15 mouse cellular contexts compared by ENCODE assay signal in the genomic region with DNA sequence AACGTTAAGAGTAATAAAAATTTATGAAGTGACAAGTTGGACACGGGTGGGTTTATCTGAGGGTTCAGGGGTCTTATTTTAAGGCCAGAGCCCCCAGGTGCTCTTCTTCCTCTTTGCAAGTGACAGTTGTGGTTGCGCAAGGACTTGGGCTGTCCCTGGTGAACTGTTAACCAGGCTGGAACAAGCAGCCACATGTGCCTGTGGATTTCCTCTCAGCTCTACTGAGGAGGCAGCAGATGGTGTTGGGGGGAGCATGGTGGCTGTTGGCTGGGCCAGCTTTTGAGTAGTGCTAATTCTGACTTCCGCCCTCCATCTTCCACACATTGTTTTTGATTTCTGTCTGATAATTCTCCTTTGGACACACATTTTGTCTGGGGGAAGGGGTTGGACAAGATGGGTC.
DNase-seq lines count a peak whose midpoint lies in the region; ATAC-seq lines count a peak whose summit lies in the region.
"Had no signal": no experiment of that assay in that cellular context is flagged by ENCODE, and none has a peak within 500 bp of the region (broad histone marks: within the 10 kb centered on the region; RNA-seq: fewer than 3 reads in every experiment).

No protein-coding gene starts in this region.

- no peak overlapping the region for H3K4me3 ChIP-seq in heart, embryonic 16.5 days (ENCODE audit: low read length)
- no peak overlapping the region for H3K4me3 ChIP-seq in heart, embryonic 10.5 days
- H3K4me3 ChIP-seq: erythroblast, embryonic 14.5 days; hindbrain, embryonic 10.5 days; layer of hippocampus, adult 2 months; limb, embryonic 13.5 days had no signal

- no peak overlapping the region for H3K27ac ChIP-seq in heart, embryonic 16.5 days (ENCODE audit: low read length)
- no peak overlapping the region for H3K27ac ChIP-seq in heart, embryonic 10.5 days
- H3K27ac ChIP-seq: hindbrain, embryonic 10.5 days; layer of hippocampus, adult 2 months; limb, embryonic 13.5 days had no signal

- DNase-seq in heart, embryonic 10.5 days (ENCODE audit: low spot score), result no peak
- DNase-seq in MEL-GATA-1-ER (ENCODE audit: extremely low read depth, low read depth), result peak; percentile 8
- DNase-seq in thymus, postnatal 10 days (ENCODE audit: low spot score in 2 of 2), result peak; percentile 58 to 73
- DNase-seq in urinary bladder, postnatal 4 days (ENCODE audit: low spot score in 2 of 2), result no peak
- no peak for DNase-seq in cerebellum, postnatal 4 days (ENCODE audit: low spot score in 2 of 2)
- no peak for DNase-seq in adrenal gland, postnatal 14 days
- DNase-seq: cerebellum, postnatal 36 days; gastrocnemius, postnatal 14 days; kidney, adult 11 months had no signal

- 76% methylated on average over 4 of the region's 4 CpGs for WGBS in heart, embryonic 16.5 days
- WGBS in heart, embryonic 10.5 days, result 88% methylated on average over 4 of the region's 4 CpGs

- no peaks in the 10 kb centered on the region for H3K36me3 ChIP-seq in heart, embryonic 16.5 days (ENCODE audit: control insufficient read depth, insufficient read depth)
- H3K36me3 ChIP-seq in heart, embryonic 10.5 days, result no peaks in the 10 kb centered on the region
- H3K36me3 ChIP-seq: hindbrain, embryonic 10.5 days; limb, embryonic 13.5 days had no signal

- H3K9ac ChIP-seq in heart, embryonic 16.5 days (ENCODE audit: low read length), result no peak overlapping the region
- H3K9ac ChIP-seq: limb, embryonic 13.5 days had no signal

- H3K4me2 ChIP-seq in heart, embryonic 16.5 days (ENCODE audit: low read depth, low read length), result no peak overlapping the region
- H3K4me2 ChIP-seq: limb, embryonic 13.5 days had no signal

- no peaks in the 10 kb centered on the region for H3K27me3 ChIP-seq in heart, embryonic 16.5 days (ENCODE audit: control insufficient read depth, insufficient read depth, low read length)
- no peaks in the 10 kb centered on the region for H3K27me3 ChIP-seq in heart, embryonic 10.5 days (ENCODE audit: insufficient read depth, poor library complexity, severe bottlenecking)
- H3K27me3 ChIP-seq: limb, embryonic 13.5 days had no signal

- no peaks in the 10 kb centered on the region for H3K4me1 ChIP-seq in heart, embryonic 16.5 days (ENCODE audit: control insufficient read depth, insufficient read depth, low read length)
- no peaks in the 10 kb centered on the region for H3K4me1 ChIP-seq in heart, embryonic 10.5 days
- H3K4me1 ChIP-seq: hindbrain, embryonic 10.5 days; limb, embryonic 13.5 days had no signal

- 0 out of 2 replicates have a peak, but pooled peaks have one; percentile 21 for ATAC-seq in heart, embryonic 16.5 days (replicated peaks; ENCODE audit: extremely low read depth, insufficient read depth, low FRiP score)
- ATAC-seq in megakaryocyte, adult 5-6 weeks (ENCODE audit: poor library complexity, severe bottlenecking), result peak; percentile 57

- H3K9me3 ChIP-seq in heart, embryonic 16.5 days (replicated peaks; ENCODE audit: control insufficient read depth, low read length), result no peaks in the 10 kb centered on the region
- H3K9me3 ChIP-seq in heart, embryonic 10.5 days, result no peaks in the 10 kb centered on the region
- H3K9me3 ChIP-seq: hindbrain, embryonic 10.5 days; limb, embryonic 13.5 days had no signal

Comparison
In these comparisons a context has a peak if more than half of its experiments do, and no peak if none do; other contexts are left out.
1. DNase-seq: peak in MEL-GATA-1-ER (single experiment) and thymus, postnatal 10 days (2 of 2); none in heart, embryonic 10.5 days (single experiment), urinary bladder, postnatal 4 days (0 of 2), cerebellum, postnatal 4 days (0 of 2) and adrenal gland, postnatal 14 days (single experiment).